Mouse (Mus musculus) G1E (cell line): ENCODE measurements at regions not wholly inside any gene's neighbourhood (a gene's known extent, or its start where the extent isn't known, plus 50 kb on each side); places are given as distances from the start of the nearest gene placed in this dataset.
"Not testable (repeated sequence)": the region's sequence is repeated elsewhere in the genome, so short reads cannot be mapped to it uniquely, and the experiment has no call there.

Experiments used
- ATAC-seq: 2 replicates; pipeline ENCODE4 v1.8.0; 2016; ENCODE audit warnings: mild to moderate bottlenecking; ENCODE audit not compliant: insufficient number of reproducible peaks, poor library complexity, low FRiP score, severe bottlenecking; ENCODE audit errors: extremely low read depth
- DNase-seq: peaks from one replicate; pipeline ENCODE4 v3.0.0; 2012; ENCODE audit warnings: low spot score
- H3K27me3 ChIP-seq: 2 replicates; pipeline ENCODE4 v1.6.1; 2012; ENCODE audit warnings: mild to moderate bottlenecking, low read length, inconsistent platforms; ENCODE audit not compliant: insufficient read depth
- H3K36me3 ChIP-seq: replicated peaks from 2 replicates; pipeline ENCODE3; 2012; ENCODE audit warnings: mild to moderate bottlenecking, inconsistent platforms
- H3K4me1 ChIP-seq: 2 replicates; pipeline ENCODE4 v1.6.1; 2012; ENCODE audit warnings: low read depth, low read length, inconsistent platforms, mixed read lengths; ENCODE audit not compliant: insufficient read depth
- H3K4me3 ChIP-seq: 2 replicates; pipeline ENCODE4 v1.5.1; 2012; ENCODE audit warnings: low read depth, mild to moderate bottlenecking, inconsistent platforms, low read length, moderate library complexity, mixed read lengths
- H3K9me3 ChIP-seq: replicated peaks from 2 replicates; pipeline ENCODE4 v1.6.1; 2012; ENCODE audit warnings: inconsistent platforms
- CTCF ChIP-seq: IDR thresholded peaks from 2 replicates; pipeline ENCODE4 v1.5.1; 2012; ENCODE audit warnings: low read depth, low read length, inconsistent platforms, mixed read lengths
- GATA1 ChIP-seq: IDR thresholded peaks from 2 replicates; pipeline ENCODE4 v1.6.1; 2012; ENCODE audit warnings: borderline replicate concordance, low read length, inconsistent platforms, mixed read lengths
- GATA2 ChIP-seq: IDR thresholded peaks from 2 replicates; pipeline ENCODE4 v1.6.1; 2012; ENCODE audit warnings: low read depth, low read length, inconsistent platforms, borderline replicate concordance
- POLR2AphosphoS5 ChIP-seq: IDR thresholded peaks from 2 replicates; pipeline ENCODE4 v1.6.1; 2012; ENCODE audit warnings: low read depth, low read length, inconsistent platforms; ENCODE audit not compliant: insufficient replicate concordance
- TAL1 ChIP-seq: conservative IDR thresholded peaks from 2 replicates; pipeline ENCODE4 v1.6.1; 2012; ENCODE audit warnings: low read depth, low read length, inconsistent platforms, mixed read lengths

- H3K9me3 ChIP-seq: peaks cover 7% of the 10 kb centered on the region
- DNase-seq (no peak), ATAC-seq (no peak)
- no peak overlapping the region for H3K4me3 ChIP-seq
- H3K27me3 ChIP-seq: peaks cover 59% of the 10 kb centered on the region
- no peak for TF ChIP-seq CTCF
- no peak for TF ChIP-seq POLR2AphosphoS5
- no peak for TF ChIP-seq GATA1
- no peak for TF ChIP-seq GATA2
- no peak for TF ChIP-seq TAL1
- H3K4me1 ChIP-seq: peaks cover 38% of the 10 kb centered on the region
- no peaks in the 10 kb centered on the region for H3K36me3 ChIP-seq
Observed at GRCm38 (mm10) chr14:54121973-54122372, 131.9 kb downstream of the Dad1 start.

- Histone ChIP-seq H3K27me3 (peaks cover 57% of the 10 kb centered on the region), H3K36me3 (no peaks in the 10 kb centered on the region), H3K9me3 (peaks cover 7% of the 10 kb centered on the region), H3K4me3 (no peak overlapping the region), H3K4me1 (peaks cover 36% of the 10 kb centered on the region)
- no peak for ATAC-seq
- no peak for DNase-seq
- TF ChIP-seq CTCF (no peak), POLR2AphosphoS5 (no peak), GATA1 (no peak), TAL1 (no peak), GATA2 (no peak)
Observed at GRCm38 (mm10) chr14:54121340-54121739, 132.6 kb downstream of the Dad1 start.

GRCm38 (mm10) chr14:54120194-54120593 is 133.7 kb downstream of the Dad1 start:
- ATAC-seq (no peak), DNase-seq (no peak)
- Histone ChIP-seq H3K4me3 (no peak overlapping the region), H3K36me3 (no peaks in the 10 kb centered on the region), H3K27me3 (peaks cover 47% of the 10 kb centered on the region), H3K9me3 (peaks cover 7% of the 10 kb centered on the region), H3K4me1 (peaks cover 25% of the 10 kb centered on the region)
- TF ChIP-seq TAL1 (no peak), GATA2 (no peak), GATA1 (no peak), CTCF (no peak), POLR2AphosphoS5 (no peak)

GRCm38 (mm10) chr14:54117607-54118006 is 136.3 kb downstream of the Dad1 start:
- not testable (repeated sequence) for H3K36me3 ChIP-seq, DNase-seq, H3K4me3 ChIP-seq, ATAC-seq, H3K9me3 ChIP-seq
- H3K27me3 ChIP-seq: peaks cover 30% of the 10 kb centered on the region
- peaks cover 23% of the 10 kb centered on the region for H3K4me1 ChIP-seq

DNA sequence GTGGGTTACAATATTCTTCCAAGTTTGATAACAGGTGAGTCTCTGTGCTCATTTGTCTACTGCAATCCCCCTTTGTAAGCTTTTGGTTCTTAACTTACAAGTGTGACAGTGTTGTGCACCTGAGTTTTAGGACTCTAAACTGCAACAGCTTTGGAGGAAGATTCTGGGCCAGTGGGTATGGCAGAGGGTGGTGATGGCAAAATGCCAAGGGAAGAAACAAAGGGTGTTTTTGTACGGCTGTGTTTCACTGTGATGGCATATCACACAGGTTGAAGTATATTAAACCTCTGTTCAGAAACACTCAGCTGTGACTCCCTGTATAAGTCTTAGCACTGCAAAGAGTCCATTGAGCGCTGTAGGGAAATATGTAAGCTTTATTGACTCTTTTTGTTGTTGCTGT is 140.7 kb downstream of the Dad1 start:
- TF ChIP-seq GATA2 (no peak), GATA1 (no peak), CTCF (no peak), TAL1 (no peak), POLR2AphosphoS5 (no peak)
- no peak for ATAC-seq
- H3K9me3 ChIP-seq: peaks cover 7% of the 10 kb centered on the region

DNA sequence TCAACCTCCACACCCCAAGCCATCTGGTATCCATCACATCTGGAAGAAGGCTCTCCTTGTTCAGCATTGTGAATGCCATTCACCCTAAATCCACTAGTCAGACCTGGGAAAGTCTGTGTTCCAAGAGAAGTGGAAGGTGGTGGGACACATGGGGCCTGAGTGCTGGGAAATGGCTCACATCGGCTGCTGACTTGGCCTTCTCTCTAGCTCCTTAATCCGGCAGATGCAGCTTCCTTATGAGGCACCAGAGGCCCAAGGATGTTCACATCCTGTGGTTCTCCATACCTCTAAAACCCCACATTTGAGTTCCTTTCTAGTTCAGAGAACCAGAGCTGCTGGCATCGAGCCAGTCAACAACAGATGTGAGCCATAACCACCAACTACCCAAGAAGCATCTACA is 142.9 kb downstream of the Dad1 start:
- no peak for TF ChIP-seq POLR2AphosphoS5
- no peak for TF ChIP-seq TAL1
- TF ChIP-seq CTCF: no peak
- no peak for TF ChIP-seq GATA2
- TF ChIP-seq GATA1: no peak
- no peaks in the 10 kb centered on the region for H3K36me3 ChIP-seq
- ATAC-seq: no peak
- H3K4me1 ChIP-seq: peaks cover 7% of the 10 kb centered on the region; the same call in 1 of the 2 replicates
- no peak for DNase-seq
- H3K4me3 ChIP-seq: no peak overlapping the region
- no peaks in the 10 kb centered on the region for H3K9me3 ChIP-seq
- peaks cover 29% of the 10 kb centered on the region for H3K27me3 ChIP-seq

More for the DNA sequence above, 140.7 kb downstream of the Dad1 start:
- Histone ChIP-seq H3K36me3 (no peaks in the 10 kb centered on the region), H3K27me3 (peaks cover 29% of the 10 kb centered on the region), H3K4me3 (no peak overlapping the region), H3K4me1 (peaks cover 7% of the 10 kb centered on the region; the same call in 1 of the 2 replicates)
- no peak for DNase-seq

- ATAC-seq (no peak), DNase-seq (no peak)
- TF ChIP-seq GATA2 (no peak), GATA1 (no peak), POLR2AphosphoS5 (no peak)
- Histone ChIP-seq H3K9me3 (no peaks in the 10 kb centered on the region), H3K27me3 (peaks cover 35% of the 10 kb centered on the region), H3K36me3 (no peaks in the 10 kb centered on the region), H3K4me1 (peaks cover 7% of the 10 kb centered on the region; the same call in 1 of the 2 replicates), H3K4me3 (no peak overlapping the region)
Observed at GRCm38 (mm10) chr14:54109129-54109528, 144.8 kb downstream of the Dad1 start.
